ENCODE assay signal across 8 mouse cellular contexts in the genomic region with DNA sequence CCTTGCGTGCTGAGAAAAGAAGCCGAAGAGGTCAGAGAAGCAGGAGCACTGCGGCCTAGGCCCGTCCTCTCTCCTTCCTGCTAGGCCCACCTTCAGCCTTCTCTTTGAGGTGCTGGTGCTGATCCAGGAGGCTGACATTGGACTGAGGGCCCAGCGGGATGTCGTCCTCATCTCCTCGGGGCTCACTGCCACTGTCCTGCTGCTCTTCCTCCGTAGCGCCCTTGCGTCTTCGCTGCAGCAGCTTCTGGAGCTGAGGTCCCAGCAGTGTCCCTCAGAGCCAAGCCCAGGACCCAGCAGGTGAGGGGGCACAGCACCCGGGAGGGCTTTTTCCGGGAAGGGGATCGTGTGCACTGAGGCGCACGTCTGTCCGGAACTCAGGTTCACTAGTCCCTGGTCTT. TPM values are rescaled to one million over a fixed set of nuclear protein-coding genes. Genes with fewer than 3 reads are reported as not detected.
DNase-seq lines count a peak whose midpoint lies in the region; ATAC-seq and TF ChIP-seq lines count a peak whose summit lies in the region.

No protein-coding gene starts in this region.

- WGBS in liver, adult 2 months: 16% methylated on average over 17 of the region's 17 CpGs
- WGBS in hindbrain, embryonic 16.5 days: 19% methylated on average over 16 of the region's 17 CpGs
- 21% methylated on average over 17 of the region's 17 CpGs for WGBS in midbrain, postnatal 0 days

- H3K4me3 ChIP-seq in liver, adult 2 months (ENCODE audit: insufficient read depth, low read depth, low read length): peak overlapping the region; percentile 70
- peak overlapping the region; percentile 86 for H3K4me3 ChIP-seq in hindbrain, embryonic 16.5 days (ENCODE audit: low read length)
- H3K4me3 ChIP-seq in midbrain, postnatal 0 days (ENCODE audit: low read depth, low read length): peak overlapping the region; percentile 72

- no peak overlapping the region for H3K27ac ChIP-seq in liver, adult 2 months (replicated peaks; ENCODE audit: insufficient read depth, low read depth, low read length)
- H3K27ac ChIP-seq in hindbrain, embryonic 16.5 days (ENCODE audit: low read depth, low read length): peak overlapping the region; percentile 82
- peak overlapping the region; percentile 83 for H3K27ac ChIP-seq in midbrain, postnatal 0 days (ENCODE audit: low read depth, low read length)

- H3K27me3 ChIP-seq in liver, adult 2 months (ENCODE audit: control insufficient read depth, insufficient read depth, low read length): no peaks in the 10 kb centered on the region
- no peaks in the 10 kb centered on the region for H3K27me3 ChIP-seq in hindbrain, embryonic 16.5 days (replicated peaks; ENCODE audit: control insufficient read depth, insufficient read depth, low read length)
- no peaks in the 10 kb centered on the region for H3K27me3 ChIP-seq in midbrain, postnatal 0 days (ENCODE audit: insufficient read depth, low read length)

- peaks cover 3% of the 10 kb centered on the region; the same call in 1 of the 2 replicates for H3K79me2 ChIP-seq in liver, adult 2 months (ENCODE audit: control insufficient read depth, insufficient read depth, low read length)

- TF ChIP-seq POLR2A in liver, adult 2 months (IDR thresholded peaks at IDR 0.05; ENCODE audit: extremely low read depth, insufficient read depth, low read length): no peak

- H3K9me3 ChIP-seq in hindbrain, embryonic 16.5 days (ENCODE audit: control insufficient read depth, low read length): no peaks in the 10 kb centered on the region
- no peaks in the 10 kb centered on the region for H3K9me3 ChIP-seq in midbrain, postnatal 0 days (ENCODE audit: low read length)

- no peaks in the 10 kb centered on the region; the same call in 1 of the 2 replicates for H3K36me3 ChIP-seq in liver, adult 2 months (ENCODE audit: control insufficient read depth, insufficient read depth, low read length)
- peaks cover 42% of the 10 kb centered on the region for H3K36me3 ChIP-seq in hindbrain, embryonic 16.5 days (ENCODE audit: control insufficient read depth, insufficient read depth, low read length)
- peaks cover 53% of the 10 kb centered on the region for H3K36me3 ChIP-seq in midbrain, postnatal 0 days (ENCODE audit: insufficient read depth, low read length)

- TF ChIP-seq CTCF in liver, adult 2 months (IDR thresholded peaks at IDR 0.05; ENCODE audit: low read depth, low read length): no peak
- TF ChIP-seq CTCF in midbrain, postnatal 0 days (IDR thresholded peaks at IDR 0.05): no peak

- H3K4me1 ChIP-seq in liver, adult 2 months (ENCODE audit: control insufficient read depth, insufficient read depth, low read length): peaks cover 8% of the 10 kb centered on the region
- H3K4me1 ChIP-seq in hindbrain, embryonic 16.5 days (ENCODE audit: control insufficient read depth, insufficient read depth, low read depth, low read length): peaks cover 10% of the 10 kb centered on the region
- peaks cover 9% of the 10 kb centered on the region; the same call in 1 of the 2 replicates for H3K4me1 ChIP-seq in midbrain, postnatal 0 days (ENCODE audit: insufficient read depth, low read length)

- DNase-seq in liver, adult 2 months (ENCODE audit: extremely low read depth, low read depth, low spot score): no peak
- no peak for DNase-seq in liver
- DNase-seq in cerebellum, postnatal 14 days: peak; percentile 34 to 40
- DNase-seq in midbrain, postnatal 0 days (ENCODE audit: low spot score): no peak
- no peak for DNase-seq in left cerebral cortex, adult 8-10 months (ENCODE audit: low spot score in 2 of 2)
- DNase-seq in layer of hippocampus, postnatal 36 days: no peak
- no peak for DNase-seq in adrenal gland, postnatal 4 days (ENCODE audit: low spot score in 2 of 2)

- ATAC-seq in hindbrain, embryonic 16.5 days: no peak
- no peak for ATAC-seq in midbrain, postnatal 0 days (ENCODE audit: low FRiP score)

- peak overlapping the region; percentile 83 for H3K4me2 ChIP-seq in hindbrain, embryonic 16.5 days (ENCODE audit: low read length)
- peak overlapping the region; percentile 88 for H3K4me2 ChIP-seq in midbrain, postnatal 0 days (ENCODE audit: low read depth, low read length, poor library complexity, severe bottlenecking)

- H3K9ac ChIP-seq in liver, adult 2 months (ENCODE audit: low read depth, low read length): peak overlapping the region; percentile 69
- H3K9ac ChIP-seq in hindbrain, embryonic 16.5 days (ENCODE audit: low read depth, low read length): peak overlapping the region; percentile 86
- peak overlapping the region; percentile 78 for H3K9ac ChIP-seq in midbrain, postnatal 0 days (replicated peaks; ENCODE audit: low read length, poor library complexity, severe bottlenecking)

RNA-seq across cellular contexts. Expression of a gene that starts 0.7 kb away (rescaled TPM):
- 30.1 and 35.4 TPM in 2 replicates for total RNA-seq in liver, adult 2 months (2014; rRNA removed)
- 38.8 and 39.9 TPM in 2 replicates for polyA plus RNA-seq in liver, adult 2 months (2012; rRNA removed)
- polyA plus RNA-seq in hindbrain, embryonic 16.5 days (2015; fragmentation: Nextera tagmentation; extraction: Ambion mirVana): 55.3 and 56.3 TPM in 2 replicates
- 51.9 and 58.9 TPM in 2 replicates for total RNA-seq in midbrain, postnatal 0 days (2014; rRNA removed)
- polyA plus RNA-seq in midbrain, postnatal 0 days (2015; fragmentation: Nextera tagmentation; extraction: Ambion mirVana): 45.4 and 49.1 TPM in 2 replicates
- total RNA-seq in left cerebral cortex, adult 8-10 months (2022): 10 to 100 TPM; 44.5 to 55.2 (median 48.2) TPM
- 10 to 100 TPM; 59.4 to 60.2 TPM for total RNA-seq in layer of hippocampus, postnatal 36 days (2021)
- 10 to 100 TPM; 54.0 to 57.4 TPM for total RNA-seq in adrenal gland, postnatal 4 days (2021)

RNA-seq across cellular contexts. Expression of a gene that starts 6.7 kb away (rescaled TPM):
- 0.46 and 0.94 TPM in 2 replicates for total RNA-seq in liver, adult 2 months (2014; rRNA removed)
- 2.5 and 5.2 TPM in 2 replicates for polyA plus RNA-seq in liver, adult 2 months (2012; rRNA removed)
- 3.6 and 4.3 TPM in 2 replicates for polyA plus RNA-seq in hindbrain, embryonic 16.5 days (2015; fragmentation: Nextera tagmentation; extraction: Ambion mirVana)
- 3.0 and 4.5 TPM in 2 replicates for total RNA-seq in midbrain, postnatal 0 days (2014; rRNA removed)
- 1.4 and 1.6 TPM in 2 replicates for polyA plus RNA-seq in midbrain, postnatal 0 days (2015; fragmentation: Nextera tagmentation; extraction: Ambion mirVana)
- total RNA-seq in left cerebral cortex, adult 8-10 months (2022): 1 to 10 TPM; 3.7 to 6.3 (median 5.2) TPM
- total RNA-seq in layer of hippocampus, postnatal 36 days (2021): 10 to 100 TPM; 17.0 to 20.6 TPM
- 1 to 10 TPM; 2.6 to 4.7 TPM for total RNA-seq in adrenal gland, postnatal 4 days (2021)

RNA-seq across cellular contexts. Expression of a gene that starts 22.3 kb away (rescaled TPM):
- total RNA-seq in liver, adult 2 months (2014; rRNA removed): 3.6 and 6.4 TPM in 2 replicates
- polyA plus RNA-seq in liver, adult 2 months (2012; rRNA removed): 6.7 and 10.2 TPM in 2 replicates
- polyA plus RNA-seq in hindbrain, embryonic 16.5 days (2015; fragmentation: Nextera tagmentation; extraction: Ambion mirVana): 161 and 177 TPM in 2 replicates
- 32.3 and 41.3 TPM in 2 replicates for total RNA-seq in midbrain, postnatal 0 days (2014; rRNA removed)
- polyA plus RNA-seq in midbrain, postnatal 0 days (2015; fragmentation: Nextera tagmentation; extraction: Ambion mirVana): 153 and 171 TPM in 2 replicates
- 10 to 100 TPM; 78.3 to 93.8 (median 85.9) TPM for total RNA-seq in left cerebral cortex, adult 8-10 months (2022)
- total RNA-seq in layer of hippocampus, postnatal 36 days (2021): 10 to 100 TPM; 89.6 to 94.1 TPM
- 10 to 100 TPM; 44.5 to 47.1 TPM for total RNA-seq in adrenal gland, postnatal 4 days (2021)

RNA-seq across cellular contexts. Expression of a gene that starts 35.1 kb away (rescaled TPM):
- total RNA-seq in liver, adult 2 months (2014; rRNA removed): 11.1 and 11.7 TPM in 2 replicates
- 39.9 and 67.8 TPM in 2 replicates for polyA plus RNA-seq in liver, adult 2 months (2012; rRNA removed)
- polyA plus RNA-seq in hindbrain, embryonic 16.5 days (2015; fragmentation: Nextera tagmentation; extraction: Ambion mirVana): 41.1 and 50.0 TPM in 2 replicates
- total RNA-seq in midbrain, postnatal 0 days (2014; rRNA removed): 73.9 and 90.6 TPM in 2 replicates
- 42.7 and 43.5 TPM in 2 replicates for polyA plus RNA-seq in midbrain, postnatal 0 days (2015; fragmentation: Nextera tagmentation; extraction: Ambion mirVana)
- total RNA-seq in left cerebral cortex, adult 8-10 months (2022): 10 to 100 TPM; 73.2 to 80.1 (median 73.8) TPM
- 10 to 100 TPM; 88.6 to 96.2 TPM for total RNA-seq in layer of hippocampus, postnatal 36 days (2021)
- total RNA-seq in adrenal gland, postnatal 4 days (2021): 10 to 100 TPM; 61.6 to 76.7 TPM

RNA-seq across cellular contexts. Expression of a gene that starts 37.7 kb away (rescaled TPM):
- 45.2 and 45.5 TPM in 2 replicates for total RNA-seq in liver, adult 2 months (2014; rRNA removed)
- 45.5 and 62.2 TPM in 2 replicates for polyA plus RNA-seq in liver, adult 2 months (2012; rRNA removed)
- polyA plus RNA-seq in hindbrain, embryonic 16.5 days (2015; fragmentation: Nextera tagmentation; extraction: Ambion mirVana): 102 TPM in 2 replicates
- 57.6 and 62.5 TPM in 2 replicates for total RNA-seq in midbrain, postnatal 0 days (2014; rRNA removed)
- polyA plus RNA-seq in midbrain, postnatal 0 days (2015; fragmentation: Nextera tagmentation; extraction: Ambion mirVana): 101 and 102 TPM in 2 replicates
- 100 to 1,000 TPM; 125 to 136 (median 132) TPM for total RNA-seq in left cerebral cortex, adult 8-10 months (2022)
- 100 to 1,000 TPM; 141 to 143 TPM for total RNA-seq in layer of hippocampus, postnatal 36 days (2021)
- 100 to 1,000 TPM; 167 to 169 TPM for total RNA-seq in adrenal gland, postnatal 4 days (2021)

Comparison
In these comparisons a context has a peak if more than half of its experiments do, and no peak if none do; other contexts are left out.
1. DNase-seq: peak in cerebellum, postnatal 14 days (2 of 2); none in liver, adult 2 months (single experiment), liver (single experiment), midbrain, postnatal 0 days (single experiment), left cerebral cortex, adult 8-10 months (0 of 2), layer of hippocampus, postnatal 36 days (0 of 2) and adrenal gland, postnatal 4 days (0 of 2).
2. Peak in every context shown above with its lines, with median percentiles within 50 percentile points of each other: H3K4me3 ChIP-seq and H3K9ac ChIP-seq.